Mouse (Mus musculus): ENCODE data around the gene Ankfn1. TPM values are rescaled to one million over a fixed set of nuclear protein-coding genes. Genes with fewer than 3 reads are reported as not detected.

Gene Ankfn1
- polyA plus RNA-seq, 1 experiment from 2014 or later = 0.23 TPM

DNA sequence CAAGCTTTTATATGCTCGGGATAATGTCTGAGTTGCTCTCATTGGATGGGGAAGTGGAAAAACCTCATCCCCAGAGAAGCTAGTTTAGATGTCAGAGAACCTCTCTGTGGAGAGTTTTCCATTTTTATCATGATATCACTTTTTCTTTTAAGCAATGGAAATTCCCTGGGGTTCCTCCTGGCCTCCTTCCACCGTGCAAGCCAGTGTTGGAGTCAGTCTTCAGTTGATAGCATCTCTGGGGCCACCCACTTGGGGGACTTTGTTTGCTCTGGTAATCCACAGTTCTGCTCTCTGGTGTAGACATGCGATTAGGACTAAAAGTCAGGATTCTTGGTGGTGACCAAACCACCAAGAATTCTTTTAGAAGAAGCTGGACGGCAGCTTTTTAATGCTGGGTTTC, 322.8 kb downstream of the Ankfn1 start:
- peaks cover 4% of the 10 kb centered on the region; the same call in 1 of the 2 replicates for H3K4me1 ChIP-seq (ENCODE audit: control insufficient read depth, insufficient read depth, low read length)
- no peak for ATAC-seq (replicated peaks; ENCODE audit: insufficient number of reproducible peaks, low FRiP score, low TSS enrichment)
- no peak overlapping the region for H3K4me2 ChIP-seq
- no peaks in the 10 kb centered on the region for H3K9me3 ChIP-seq (replicated peaks; ENCODE audit: control insufficient read depth, low read length)
- 54% methylated on average over 4 of the region's 4 CpGs for WGBS (ENCODE audit: insufficient replicate concordance)
- no peak overlapping the region for H3K9ac ChIP-seq (ENCODE audit: low read depth, low read length)
- no peaks in the 10 kb centered on the region for H3K36me3 ChIP-seq (ENCODE audit: control insufficient read depth, insufficient read depth, low read length)
- H3K27me3 ChIP-seq (ENCODE audit: control insufficient read depth, insufficient read depth, low read length) = no peaks in the 10 kb centered on the region
- no peak overlapping the region for H3K4me3 ChIP-seq (ENCODE audit: low read depth, low read length)
- no peak overlapping the region for H3K27ac ChIP-seq (ENCODE audit: low read depth, low read length)

DNA sequence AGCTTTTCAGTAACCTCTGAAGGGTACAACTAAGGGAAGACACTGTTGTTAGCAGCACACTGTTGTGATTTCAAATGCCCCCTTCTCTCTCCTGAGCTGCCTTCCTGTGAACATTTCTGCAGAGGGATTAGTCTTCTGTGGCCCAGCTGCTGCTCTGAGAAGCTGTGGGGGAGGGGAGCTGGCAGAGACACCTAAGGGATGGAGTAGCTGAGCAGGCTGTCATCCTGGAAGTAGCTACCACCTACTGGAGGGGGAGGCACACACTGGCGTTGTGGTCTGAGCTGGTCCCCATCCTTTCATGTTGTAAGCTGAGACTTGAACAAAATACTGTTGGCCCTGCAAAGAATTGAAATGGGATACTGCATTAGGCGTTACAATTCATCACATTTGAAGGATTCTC, 324.6 kb downstream of the Ankfn1 start:
- 33% methylated on average over 2 of the region's 2 CpGs for WGBS (ENCODE audit: insufficient replicate concordance)
- Histone ChIP-seq H3K9me3 (replicated peaks; ENCODE audit: control insufficient read depth, low read length) (no peaks in the 10 kb centered on the region), H3K9ac (ENCODE audit: low read depth, low read length) (no peak overlapping the region), H3K4me3 (ENCODE audit: low read depth, low read length) (no peak overlapping the region), H3K4me2 (no peak overlapping the region), H3K27me3 (ENCODE audit: control insufficient read depth, insufficient read depth, low read length) (no peaks in the 10 kb centered on the region), H3K27ac (ENCODE audit: low read depth, low read length) (no peak overlapping the region), H3K36me3 (ENCODE audit: control insufficient read depth, insufficient read depth, low read length) (no peaks in the 10 kb centered on the region), H3K4me1 (ENCODE audit: control insufficient read depth, insufficient read depth, low read length) (peaks cover 4% of the 10 kb centered on the region; the same call in 1 of the 2 replicates)
- no peak for ATAC-seq (replicated peaks; ENCODE audit: insufficient number of reproducible peaks, low FRiP score, low TSS enrichment)

DNA sequence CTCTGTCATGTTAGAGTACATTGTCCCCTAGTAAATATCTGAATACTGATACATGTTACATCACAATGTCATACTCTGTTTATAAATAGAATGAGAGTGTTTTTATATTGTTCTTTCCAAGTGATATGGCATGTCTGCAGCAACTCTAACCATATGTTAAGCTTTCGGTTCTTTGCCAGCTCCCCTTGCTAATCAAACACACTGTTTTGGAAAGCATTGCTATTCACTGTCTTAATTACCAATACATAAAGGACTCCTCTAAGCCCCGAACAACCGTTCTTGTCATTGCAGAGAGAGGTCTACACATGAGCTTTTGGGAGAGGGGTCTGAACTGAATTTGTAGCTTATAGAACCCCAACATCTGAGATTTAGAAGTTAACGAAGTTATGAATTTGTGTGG, 327.0 kb downstream of the Ankfn1 start:
- Histone ChIP-seq H3K9me3 (replicated peaks; ENCODE audit: control insufficient read depth, low read length) (no peaks in the 10 kb centered on the region), H3K36me3 (ENCODE audit: control insufficient read depth, insufficient read depth, low read length) (no peaks in the 10 kb centered on the region), H3K4me3 (ENCODE audit: low read depth, low read length) (no peak overlapping the region), H3K4me2 (no peak overlapping the region), H3K4me1 (ENCODE audit: control insufficient read depth, insufficient read depth, low read length) (no peaks in the 10 kb centered on the region), H3K9ac (ENCODE audit: low read depth, low read length) (no peak overlapping the region), H3K27me3 (ENCODE audit: control insufficient read depth, insufficient read depth, low read length) (no peaks in the 10 kb centered on the region), H3K27ac (ENCODE audit: low read depth, low read length) (no peak overlapping the region)
- ATAC-seq (replicated peaks; ENCODE audit: insufficient number of reproducible peaks, low FRiP score, low TSS enrichment) = no peak
- WGBS (ENCODE audit: insufficient replicate concordance) = 72% methylated on average over 4 of the region's 4 CpGs

DNA sequence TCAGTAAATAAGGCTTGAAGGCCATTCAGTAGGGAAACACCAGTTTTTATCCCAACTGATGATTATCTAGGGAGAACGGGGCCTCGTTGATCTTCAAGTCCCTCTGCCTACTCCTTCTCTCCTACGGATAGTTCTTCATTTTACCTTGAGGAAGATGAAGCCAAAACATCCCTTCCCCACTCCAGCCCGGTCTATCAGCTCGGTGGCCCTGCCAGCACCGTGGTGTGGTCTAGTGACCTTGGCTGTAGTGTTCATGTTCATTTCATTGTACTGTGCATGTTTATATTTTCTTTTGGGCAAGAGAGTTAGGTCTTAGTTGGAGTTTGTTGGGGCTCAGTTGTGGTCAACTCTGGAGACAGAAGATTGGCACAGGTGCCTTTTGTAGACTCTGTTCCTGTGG, 328.5 kb downstream of the Ankfn1 start:
- ATAC-seq (replicated peaks; ENCODE audit: insufficient number of reproducible peaks, low FRiP score, low TSS enrichment) = no peak
- no peaks in the 10 kb centered on the region for H3K9me3 ChIP-seq (replicated peaks; ENCODE audit: control insufficient read depth, low read length)
- no peaks in the 10 kb centered on the region for H3K4me1 ChIP-seq (ENCODE audit: control insufficient read depth, insufficient read depth, low read length)
- H3K9ac ChIP-seq (ENCODE audit: low read depth, low read length) = no peak overlapping the region
- 82% methylated on average over 6 of the region's 6 CpGs for WGBS (ENCODE audit: insufficient replicate concordance)
- H3K4me2 ChIP-seq = no peak overlapping the region
- H3K4me3 ChIP-seq (ENCODE audit: low read depth, low read length) = no peak overlapping the region
- H3K27me3 ChIP-seq (ENCODE audit: control insufficient read depth, insufficient read depth, low read length) = no peaks in the 10 kb centered on the region
- H3K36me3 ChIP-seq (ENCODE audit: control insufficient read depth, insufficient read depth, low read length) = no peaks in the 10 kb centered on the region
- no peak overlapping the region for H3K27ac ChIP-seq (ENCODE audit: low read depth, low read length)

DNA sequence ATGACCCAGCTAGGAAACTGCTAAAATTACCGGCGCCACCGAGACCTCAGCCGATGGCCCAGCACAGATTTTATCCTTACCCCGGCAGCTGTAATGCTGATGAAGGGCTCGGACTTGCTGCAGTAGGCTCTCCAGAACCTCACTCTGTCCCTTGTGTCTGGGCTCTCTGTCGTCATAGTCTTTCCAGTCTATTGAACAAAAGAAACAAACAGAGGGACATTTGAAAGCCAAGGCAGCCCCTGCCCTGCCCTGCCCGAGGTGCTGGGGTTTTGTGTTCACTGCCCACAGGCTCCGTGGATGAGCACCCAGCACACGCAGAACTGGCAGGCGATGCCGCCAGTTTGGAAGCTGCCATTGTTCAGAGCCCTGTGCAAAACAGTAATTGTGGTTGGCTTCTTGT, 330.0 kb downstream of the Ankfn1 start:
- no peak overlapping the region for H3K4me2 ChIP-seq
- ATAC-seq (replicated peaks; ENCODE audit: insufficient number of reproducible peaks, low FRiP score, low TSS enrichment) = no peak
- no peaks in the 10 kb centered on the region for H3K36me3 ChIP-seq (ENCODE audit: control insufficient read depth, insufficient read depth, low read length)
- no peaks in the 10 kb centered on the region for H3K9me3 ChIP-seq (replicated peaks; ENCODE audit: control insufficient read depth, low read length)
- no peak overlapping the region for H3K4me3 ChIP-seq (ENCODE audit: low read depth, low read length)
- H3K27ac ChIP-seq (ENCODE audit: low read depth, low read length) = no peak overlapping the region
- no peak overlapping the region for H3K9ac ChIP-seq (ENCODE audit: low read depth, low read length)
- 72% methylated on average over 12 of the region's 12 CpGs for WGBS (ENCODE audit: insufficient replicate concordance)
- no peaks in the 10 kb centered on the region for H3K4me1 ChIP-seq (ENCODE audit: control insufficient read depth, insufficient read depth, low read length)
- H3K27me3 ChIP-seq (ENCODE audit: control insufficient read depth, insufficient read depth, low read length) = no peaks in the 10 kb centered on the region

DNA sequence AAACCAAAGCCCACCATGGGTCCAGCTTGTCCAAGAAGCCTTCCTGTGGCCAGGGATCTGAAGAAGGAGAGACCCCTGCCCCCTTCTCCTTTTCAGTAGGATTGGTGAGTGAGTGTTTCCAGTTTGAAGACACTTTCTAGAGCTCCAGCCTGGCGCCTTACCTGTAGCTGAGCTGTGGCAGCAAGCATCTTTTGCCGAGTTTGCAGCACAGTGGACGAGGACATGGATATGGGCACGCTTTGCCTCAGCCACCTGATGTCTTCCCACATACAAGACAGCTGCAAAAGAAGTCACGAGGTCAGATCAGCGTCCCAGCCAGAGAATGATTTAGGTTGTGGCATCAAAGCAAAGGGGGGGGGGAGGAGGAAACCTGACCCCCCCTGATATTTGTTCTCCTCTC, 336.9 kb downstream of the Ankfn1 start:
- no peaks in the 10 kb centered on the region for H3K36me3 ChIP-seq (ENCODE audit: control insufficient read depth, insufficient read depth, low read length)
- no peak overlapping the region for H3K27ac ChIP-seq (ENCODE audit: low read depth, low read length)
- WGBS (ENCODE audit: insufficient replicate concordance) = 86% methylated on average over 6 of the region's 6 CpGs
- no peak overlapping the region for H3K9ac ChIP-seq (ENCODE audit: low read depth, low read length)
- H3K4me1 ChIP-seq (ENCODE audit: control insufficient read depth, insufficient read depth, low read length) = no peaks in the 10 kb centered on the region
- H3K27me3 ChIP-seq (ENCODE audit: control insufficient read depth, insufficient read depth, low read length) = no peaks in the 10 kb centered on the region
- H3K4me3 ChIP-seq (ENCODE audit: low read depth, low read length) = no peak overlapping the region
- no peaks in the 10 kb centered on the region for H3K9me3 ChIP-seq (replicated peaks; ENCODE audit: control insufficient read depth, low read length)
- H3K4me2 ChIP-seq = no peak overlapping the region
- ATAC-seq (replicated peaks; ENCODE audit: insufficient number of reproducible peaks, low FRiP score, low TSS enrichment) = no peak

DNA sequence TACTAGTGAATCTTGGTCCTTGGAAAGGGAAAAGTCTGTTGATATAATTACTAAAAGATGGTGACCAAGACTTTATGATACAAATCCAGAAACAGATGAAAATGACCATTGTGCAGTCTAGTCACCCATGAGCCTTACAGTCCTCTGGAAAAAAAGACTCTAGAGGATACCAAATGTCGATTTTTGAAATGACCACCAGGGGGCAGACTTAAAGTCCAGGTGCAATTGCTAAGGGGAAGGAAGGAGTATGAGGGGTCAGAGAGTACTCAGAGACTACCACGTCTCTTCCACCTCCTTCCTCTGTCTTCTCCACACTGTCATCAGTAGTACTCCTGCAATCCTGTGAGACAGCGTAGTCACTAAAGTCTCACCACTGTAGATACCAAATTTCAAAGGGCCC, 353.1 kb downstream of the Ankfn1 start:
- no peak overlapping the region for H3K4me3 ChIP-seq (ENCODE audit: low read depth, low read length)
- WGBS (ENCODE audit: insufficient replicate concordance) = 42% methylated on average over 3 of the region's 3 CpGs

DNA sequence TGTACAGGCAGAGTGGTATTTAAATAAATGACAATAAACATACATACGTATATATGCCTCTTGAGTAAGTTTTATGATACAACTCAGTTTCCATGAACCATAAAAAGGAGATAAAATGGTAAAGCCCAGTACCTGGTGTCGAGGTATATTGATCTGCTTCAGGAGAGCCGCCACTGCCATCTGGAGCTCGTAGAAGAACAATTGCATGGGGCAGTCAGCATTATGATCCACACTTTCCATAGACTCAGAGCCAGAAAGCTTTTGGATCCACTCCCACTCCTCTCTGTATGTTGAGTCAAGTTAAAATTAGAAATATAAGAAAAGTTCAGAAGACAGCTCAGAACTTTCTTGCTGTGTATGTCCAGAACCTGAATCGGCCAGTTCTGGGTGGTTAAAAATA, 354.8 kb downstream of the Ankfn1 start:
- Histone ChIP-seq H3K27ac (ENCODE audit: low read depth, low read length) (no peak overlapping the region), H3K36me3 (ENCODE audit: control insufficient read depth, insufficient read depth, low read length) (no peaks in the 10 kb centered on the region), H3K9me3 (replicated peaks; ENCODE audit: control insufficient read depth, low read length) (no peaks in the 10 kb centered on the region), H3K4me3 (ENCODE audit: low read depth, low read length) (no peak overlapping the region), H3K27me3 (ENCODE audit: control insufficient read depth, insufficient read depth, low read length) (no peaks in the 10 kb centered on the region), H3K4me1 (ENCODE audit: control insufficient read depth, insufficient read depth, low read length) (0 out of 2 replicates have a peak, but pooled peaks cover 3% of the 10 kb centered on the region), H3K9ac (ENCODE audit: low read depth, low read length) (no peak overlapping the region), H3K4me2 (no peak overlapping the region)
- 82% methylated on average over 5 of the region's 5 CpGs for WGBS (ENCODE audit: insufficient replicate concordance)
- no peak for ATAC-seq (replicated peaks; ENCODE audit: insufficient number of reproducible peaks, low FRiP score, low TSS enrichment)

More for the DNA sequence above, 353.1 kb downstream of the Ankfn1 start:
- Histone ChIP-seq H3K27ac (ENCODE audit: low read depth, low read length) (no peak overlapping the region), H3K9ac (ENCODE audit: low read depth, low read length) (no peak overlapping the region), H3K36me3 (ENCODE audit: control insufficient read depth, insufficient read depth, low read length) (no peaks in the 10 kb centered on the region), H3K4me2 (no peak overlapping the region), H3K27me3 (ENCODE audit: control insufficient read depth, insufficient read depth, low read length) (no peaks in the 10 kb centered on the region), H3K4me1 (ENCODE audit: control insufficient read depth, insufficient read depth, low read length) (0 out of 2 replicates have a peak, but pooled peaks cover 3% of the 10 kb centered on the region), H3K9me3 (replicated peaks; ENCODE audit: control insufficient read depth, low read length) (no peaks in the 10 kb centered on the region)
- no peak for ATAC-seq (replicated peaks; ENCODE audit: insufficient number of reproducible peaks, low FRiP score, low TSS enrichment)

DNA sequence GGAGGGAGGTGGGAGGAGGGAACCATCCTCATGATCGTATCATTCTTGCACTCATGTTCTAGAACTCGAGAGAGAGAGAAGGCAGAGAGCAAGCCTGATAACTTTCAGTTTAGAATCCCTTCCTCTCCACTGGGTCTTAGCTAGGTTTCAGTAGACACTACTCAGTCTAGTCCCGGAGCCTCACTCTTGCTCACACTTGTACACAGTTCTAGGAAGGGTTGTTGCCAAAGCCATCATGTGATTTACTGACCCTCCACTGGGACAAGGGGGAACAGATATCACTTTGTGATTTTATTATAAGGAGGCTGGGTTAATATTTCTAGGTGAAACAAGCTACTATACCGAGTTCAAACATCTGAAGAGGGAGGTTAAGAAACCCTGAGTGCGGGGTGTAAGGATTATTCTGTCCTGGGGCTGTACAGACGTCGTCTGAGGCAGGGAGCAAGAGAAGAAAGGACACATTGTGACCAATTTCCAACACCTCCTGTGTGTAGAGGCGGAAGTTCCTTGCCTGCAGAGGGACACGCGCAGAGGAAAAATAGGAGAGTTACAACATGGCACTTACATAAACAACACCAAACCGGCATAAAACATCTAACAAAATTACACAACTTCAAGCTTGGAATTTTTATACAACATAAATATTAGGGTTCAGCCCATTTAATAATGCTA, 356.6 kb downstream of the Ankfn1 start:
- H3K27me3 ChIP-seq (ENCODE audit: control insufficient read depth, insufficient read depth, low read length) = no peaks in the 10 kb centered on the region
- no peak for ATAC-seq (replicated peaks; ENCODE audit: insufficient number of reproducible peaks, low FRiP score, low TSS enrichment)
- no peak overlapping the region for H3K27ac ChIP-seq (ENCODE audit: low read depth, low read length)
- no peak overlapping the region for H3K9ac ChIP-seq (ENCODE audit: low read depth, low read length)
- H3K9me3 ChIP-seq (replicated peaks; ENCODE audit: control insufficient read depth, low read length) = no peaks in the 10 kb centered on the region
- H3K4me3 ChIP-seq (ENCODE audit: low read depth, low read length) = no peak overlapping the region
- no peak overlapping the region for H3K4me2 ChIP-seq
- H3K36me3 ChIP-seq (ENCODE audit: control insufficient read depth, insufficient read depth, low read length) = no peaks in the 10 kb centered on the region
- WGBS (ENCODE audit: insufficient replicate concordance) = 74% methylated on average over 11 of the region's 11 CpGs
- H3K4me1 ChIP-seq (ENCODE audit: control insufficient read depth, insufficient read depth, low read length) = 0 out of 2 replicates have a peak, but pooled peaks cover 3% of the 10 kb centered on the region

Data from heart, embryonic 11.5 days (tissue).